Mouse (Mus musculus): ENCODE measurements around the gene B4galnt2. TPM values are rescaled to one million over a fixed set of nuclear protein-coding genes. Genes with fewer than 3 reads are reported as not detected.

The B4galnt2 gene
- total and polyA plus RNA-seq, 3 experiments: 0.34 to 1.9 (median 0.42) TPM

DNA sequence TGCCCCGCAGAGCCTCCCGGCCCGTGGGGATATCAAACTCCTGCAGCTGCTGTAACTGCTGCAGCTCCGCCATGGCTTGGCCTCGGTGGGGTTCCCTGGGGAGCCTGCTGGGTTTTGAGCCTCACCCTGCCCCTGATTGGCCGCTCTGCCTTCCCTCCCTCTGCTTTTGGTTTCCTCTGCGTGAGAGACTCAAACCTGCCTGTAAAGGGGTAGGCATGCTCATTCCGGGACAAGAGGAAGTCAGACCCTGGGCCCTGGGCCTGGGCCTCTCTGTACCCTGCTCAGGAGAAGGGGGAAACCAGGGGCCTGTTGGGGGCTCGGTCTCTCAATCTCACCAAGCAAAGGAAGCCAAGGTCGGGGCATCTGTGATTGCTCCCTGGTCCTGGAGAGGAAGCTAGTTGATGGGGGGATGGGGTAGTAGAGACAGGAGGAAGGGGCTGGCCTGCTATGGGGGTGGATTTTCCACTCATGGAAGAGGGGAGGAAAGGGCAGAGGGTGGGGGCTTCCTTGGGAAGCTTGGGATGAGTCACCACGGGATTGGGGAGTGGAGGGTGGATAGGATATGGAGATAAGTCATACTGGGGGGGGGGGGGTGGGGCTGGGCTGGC, 72.5 kb downstream of the B4galnt2 start, which contains the start of gene Abi3 (continued):
- TF ChIP-seq MXI1 (IDR thresholded peaks at IDR 0.05; ENCODE audit: low read depth, low read length): peak; percentile 83; the same call in 1 of the 2 replicates
- TF ChIP-seq POLR2A (IDR thresholded peaks at IDR 0.05; ENCODE audit: low read depth, low read length): peak; percentile 96
- peak; percentile 95 for TF ChIP-seq NELFE (IDR thresholded peaks at IDR 0.05; ENCODE audit: low read depth, low read length)
- no peak for TF ChIP-seq CHD1 (IDR thresholded peaks at IDR 0.05; ENCODE audit: low read depth, low read length)
- TF ChIP-seq JUND (conservative IDR thresholded peaks at IDR 0.05; ENCODE audit: low read depth, low read length): no peak
- no peak for TF ChIP-seq MAFK (IDR thresholded peaks at IDR 0.05; ENCODE audit: insufficient replicate concordance, low read length)
- peak; percentile 70 for TF ChIP-seq NRF1 (IDR thresholded peaks at IDR 0.05; ENCODE audit: low read depth, low read length)
- TF ChIP-seq CTCF (conservative IDR thresholded peaks at IDR 0.05 in 1 of 2, IDR thresholded peaks at IDR 0.05 in 1 of 2; ENCODE audit: low read depth in 2 of 2, low read length in 2 of 2): no peak
- peak; percentile 63 for TF ChIP-seq HCFC1 (IDR thresholded peaks at IDR 0.05; ENCODE audit: low read depth, low read length)
- peak; percentile 78 for TF ChIP-seq IRF4 (IDR thresholded peaks at IDR 0.05; ENCODE audit: low read depth, low read length)
- peak; percentile 77 for TF ChIP-seq ETS1 (conservative IDR thresholded peaks at IDR 0.05; ENCODE audit: low read depth, low read length)
- TF ChIP-seq UBTF (IDR thresholded peaks at IDR 0.05; ENCODE audit: low read depth, low read length): peak; percentile 42
- TF ChIP-seq MAX (IDR thresholded peaks at IDR 0.05; ENCODE audit: low read length): peak; percentile 58; the same call in 1 of the 2 replicates
- TF ChIP-seq ZKSCAN1 (IDR thresholded peaks at IDR 0.05; ENCODE audit: borderline replicate concordance, low read depth, low read length): no peak
- peak; percentile 88 for TF ChIP-seq SIN3A (IDR thresholded peaks at IDR 0.05; ENCODE audit: low read length)
- peak; percentile 95 for TF ChIP-seq POLR2AphosphoS2 (IDR thresholded peaks at IDR 0.05; ENCODE audit: low read depth, low read length)
- peak; percentile 92 for TF ChIP-seq TBP (conservative IDR thresholded peaks at IDR 0.05; ENCODE audit: low read depth, low read length)
- no peak for TF ChIP-seq USF1 (IDR thresholded peaks at IDR 0.05; ENCODE audit: low read depth, low read length)
- TF ChIP-seq USF2 (conservative IDR thresholded peaks at IDR 0.05; ENCODE audit: low read depth, low read length): no peak
- peak; percentile 80 for TF ChIP-seq CHD2 (IDR thresholded peaks at IDR 0.05; ENCODE audit: low read length)
- 0 out of 2 replicates have a peak, but pooled peaks have one; percentile 73 for TF ChIP-seq KAT2A (IDR thresholded peaks at IDR 0.05; ENCODE audit: insufficient replicate concordance, low read length)

DNA sequence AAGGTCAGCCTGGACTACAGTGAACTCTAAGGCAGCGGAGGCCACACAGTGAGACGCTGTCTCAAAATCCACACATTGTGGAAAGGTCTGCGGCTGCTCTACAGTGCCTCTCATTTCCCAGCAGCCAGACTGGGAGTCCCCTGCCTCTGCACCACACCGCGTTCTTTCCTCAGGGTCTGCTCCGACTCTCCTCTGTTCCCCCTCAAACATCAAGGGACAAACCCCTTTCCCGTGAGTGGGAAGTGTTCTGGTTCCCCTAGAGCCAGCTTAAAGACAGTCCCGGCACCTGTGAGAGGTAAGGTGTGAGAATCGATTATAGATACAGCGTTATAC, 73.2 kb downstream of the B4galnt2 start:
- peak overlapping the region; percentile 67 to 98 (median 77) for H3K4me3 ChIP-seq (replicated peaks in 1 of 3; ENCODE audit: low read depth in 2 of 3, low read length in 2 of 3, poor library complexity in 1 of 3)
- DNase-seq (ENCODE audit: extremely low read depth): no peak
- peak overlapping the region; percentile 76 for H3K9ac ChIP-seq (ENCODE audit: insufficient read depth, low read depth)
- H3K4me1 ChIP-seq (ENCODE audit: control insufficient read depth in 1 of 2, insufficient read depth in 2 of 2): peaks cover 53 to 83% of the 10 kb centered on the region in 2 experiments
- H3K27ac ChIP-seq (ENCODE audit: insufficient read depth, low read depth): peak overlapping the region; percentile 86
- dilution Hi-C loops (cut with MboI; ENCODE audit: extremely low pct_ligation_motif_present, extremely low pct_unique_long_range_greater_than_20kb, low sequenced_read_pairs) (no loop called here), in situ Hi-C loops (cut with MboI; ENCODE audit: low pct_ligation_motif_present, low pct_unique_long_range_greater_than_20kb, low sequenced_read_pairs) (no loop called here)
- H3K4me2 ChIP-seq (ENCODE audit: insufficient read depth, low read depth, poor library complexity, severe bottlenecking): peak overlapping the region; percentile 82
- TF ChIP-seq NRF1 (IDR thresholded peaks at IDR 0.05; ENCODE audit: low read depth, low read length) (0 out of 2 replicates have a peak, but pooled peaks have one; percentile 8), CTCF (conservative IDR thresholded peaks at IDR 0.05 in 1 of 2, IDR thresholded peaks at IDR 0.05 in 1 of 2; ENCODE audit: low read depth in 2 of 2, low read length in 2 of 2) (no peak)
- no peaks in the 10 kb centered on the region for H3K9me3 ChIP-seq (replicated peaks; ENCODE audit: low read length)
- H3K79me2 ChIP-seq (replicated peaks; ENCODE audit: control insufficient read depth, extremely low read depth, insufficient read depth, poor library complexity, severe bottlenecking): peaks cover 37% of the 10 kb centered on the region
- H3K27me3 ChIP-seq (replicated peaks): no peaks in the 10 kb centered on the region
- H3K36me3 ChIP-seq (replicated peaks in 1 of 2; ENCODE audit: control insufficient read depth in 1 of 2, insufficient read depth in 1 of 2, low read length in 1 of 2): peaks cover 20 to 24% of the 10 kb centered on the region in 2 experiments

Data from CH12.LX (cell line).